Mouse (Mus musculus) limb, embryonic 11.5 days (tissue): Measurements from ENCODE around the gene Pofut1. TPM values are rescaled to one million over a fixed set of nuclear protein-coding genes. Genes with fewer than 3 reads are reported as not detected.
"Not testable (repeated sequence)": the region's sequence is repeated elsewhere in the genome, so short reads cannot be mapped to it uniquely, and the experiment has no call there.

Experiments
- ATAC-seq: fragments of 200-750 bp; cut with Nextera tagmentation; 2 replicates; pipeline ENCODE4 v1.8.0; 2017; ENCODE audit warnings: low read depth; ENCODE audit not compliant: insufficient number of reproducible peaks, low FRiP score, low TSS enrichment
- DNase-seq: peaks from one replicate; pipeline ENCODE4 v3.0.0-alpha.2; 2015; ENCODE audit warnings: low spot score
- H3K27ac ChIP-seq: fragments of 300-500 bp; sonication (generic); replicated peaks from 2 replicates; pipeline ENCODE4 v1.5.1; 2014; ENCODE audit warnings: low read depth, mild to moderate bottlenecking, low read length
- H3K27me3 ChIP-seq: fragments of 300-500 bp; sonication (generic); 2 replicates; pipeline ENCODE4 v1.6.1; 2014; ENCODE audit warnings: mild to moderate bottlenecking, low read length, mixed read lengths; ENCODE audit not compliant: control insufficient read depth, insufficient read depth
- H3K36me3 ChIP-seq: fragments of 300-500 bp; sonication (generic); 2 replicates; pipeline ENCODE4 v1.6.1; 2014; ENCODE audit warnings: mild to moderate bottlenecking, low read length, moderate library complexity, mixed read lengths; ENCODE audit not compliant: control insufficient read depth, insufficient read depth
- H3K4me1 ChIP-seq: fragments of 300-500 bp; sonication (generic); 2 replicates; pipeline ENCODE4 v1.6.1; 2014; ENCODE audit warnings: low read length, mixed read lengths; ENCODE audit not compliant: control insufficient read depth, insufficient read depth
- H3K4me2 ChIP-seq: fragments of 300-500 bp; sonication (generic); 2 replicates; pipeline ENCODE4 v1.6.1; 2014; ENCODE audit warnings: low read depth, mild to moderate bottlenecking, moderate library complexity; ENCODE audit not compliant: severe bottlenecking
- H3K4me3 ChIP-seq: fragments of 300-500 bp; sonication (generic); 2 replicates; pipeline ENCODE4 v1.5.1; 2014; ENCODE audit warnings: low read depth, low read length
- H3K9ac ChIP-seq: fragments of 300-500 bp; sonication (generic); 2 replicates; pipeline ENCODE4 v1.6.1; 2014; ENCODE audit warnings: mild to moderate bottlenecking, low read length
- H3K9me3 ChIP-seq: fragments of 300-500 bp; sonication (generic); 2 replicates; pipeline ENCODE4 v1.6.1; 2016; ENCODE audit warnings: low read length; ENCODE audit not compliant: control insufficient read depth
- whole genome bisulfite sequencing: fragments of 180-500 bp; shearing (Covaris S2); extraction: QIAGEN DNeasy Blood & Tissue Kit; methylation state at CpG from one replicate; pipeline ENCODE4 v1.1.7; 2014; 5-methylcytosine and 5-hydroxymethylcytosine counted together
- polyA plus RNA-seq: library from polyadenylated mRNA; unstranded; fragments of >200 nt; fragmentation: Nextera tagmentation; extraction: Ambion mirVana; gene quantifications from 2 replicates; pipeline ENCODE4 v1.2.1, GENCODE M21; 2014

Pofut1 gene
- polyA plus RNA-seq, 1 experiment from 2014 or later = 7.3 TPM

GRCm38 (mm10) chr2:153267331-153267730, 26.0 kb downstream of the Pofut1 start:
- Histone ChIP-seq H3K4me3 (no peak overlapping the region), H3K9me3 (no peaks in the 10 kb centered on the region), H3K4me1 (no peaks in the 10 kb centered on the region), H3K9ac (no peak overlapping the region), H3K27ac (no peak overlapping the region), H3K27me3 (no peaks in the 10 kb centered on the region), H3K4me2 (no peak overlapping the region), H3K36me3 (peaks cover 11% of the 10 kb centered on the region; the same call in 1 of the 2 replicates)
- no peak for DNase-seq
- 83% methylated on average over 2 of the region's 2 CpGs for WGBS
- ATAC-seq = no peak

GRCm38 (mm10) chr2:153270231-153270915, 29.0 kb downstream of the Pofut1 start:
- not testable (repeated sequence) for H3K9me3 ChIP-seq, DNase-seq, H3K36me3 ChIP-seq, H3K27me3 ChIP-seq, H3K4me1 ChIP-seq, H3K4me2 ChIP-seq, H3K9ac ChIP-seq, H3K27ac ChIP-seq, H3K4me3 ChIP-seq, ATAC-seq
- 78% methylated on average over 8 of the region's 8 CpGs for WGBS

- not testable (repeated sequence) for H3K9me3 ChIP-seq, H3K27me3 ChIP-seq, DNase-seq, H3K9ac ChIP-seq, H3K36me3 ChIP-seq, ATAC-seq, H3K27ac ChIP-seq, H3K4me2 ChIP-seq, H3K4me3 ChIP-seq, H3K4me1 ChIP-seq
- 73% methylated on average over 6 of the region's 6 CpGs for WGBS
Measured at GRCm38 (mm10) chr2:153274200-153274918, 33.0 kb downstream of the Pofut1 start.

GRCm38 (mm10) chr2:153274919-153275247, 33.5 kb downstream of the Pofut1 start:
- Histone ChIP-seq H3K4me2 (no peak overlapping the region), H3K4me3 (no peak overlapping the region), H3K9ac (no peak overlapping the region), H3K36me3 (no peaks in the 10 kb centered on the region), H3K9me3 (no peaks in the 10 kb centered on the region), H3K27me3 (no peaks in the 10 kb centered on the region), H3K4me1 (no peaks in the 10 kb centered on the region), H3K27ac (no peak overlapping the region)
- no peak for ATAC-seq
- WGBS = 80% methylated on average over 6 of the region's 6 CpGs
- no peak for DNase-seq

GRCm38 (mm10) chr2:153275577-153275976, 34.2 kb downstream of the Pofut1 start:
- not testable (repeated sequence) for H3K27me3 ChIP-seq, ATAC-seq, DNase-seq, H3K4me1 ChIP-seq, H3K4me2 ChIP-seq, H3K36me3 ChIP-seq, H3K27ac ChIP-seq, H3K9ac ChIP-seq, H3K4me3 ChIP-seq, H3K9me3 ChIP-seq
- 90% methylated on average over 3 of the region's 3 CpGs for WGBS

DNA sequence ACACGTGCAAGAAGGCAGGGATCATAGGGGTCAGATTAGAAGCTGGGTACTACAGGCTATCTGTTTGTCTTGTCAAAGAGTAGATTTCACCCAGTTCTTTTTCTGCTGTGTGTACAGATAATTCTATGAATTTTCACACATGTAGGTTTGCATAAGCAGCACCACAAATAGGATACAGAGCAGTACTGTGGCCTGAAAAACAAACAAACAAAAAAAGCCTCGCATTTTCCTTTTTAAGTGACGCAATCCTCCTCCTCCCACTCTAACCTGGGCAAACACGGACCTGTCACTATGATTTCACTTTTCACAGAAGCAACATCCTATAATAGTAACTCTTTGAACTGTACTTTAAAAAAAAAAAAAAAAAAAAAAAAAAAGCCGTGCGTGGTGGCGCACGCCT, 35.1 kb downstream of the Pofut1 start:
- H3K4me3 ChIP-seq = no peak overlapping the region
- ATAC-seq = no peak
- DNase-seq = no peak
- no peaks in the 10 kb centered on the region for H3K36me3 ChIP-seq
- no peaks in the 10 kb centered on the region for H3K27me3 ChIP-seq
- no peak overlapping the region for H3K9ac ChIP-seq
- H3K4me2 ChIP-seq = no peak overlapping the region
- 95% methylated on average over 8 of the region's 8 CpGs for WGBS
- H3K4me1 ChIP-seq = no peaks in the 10 kb centered on the region
- no peaks in the 10 kb centered on the region for H3K9me3 ChIP-seq
- H3K27ac ChIP-seq = no peak overlapping the region

GRCm38 (mm10) chr2:153276846-153277245, 35.5 kb downstream of the Pofut1 start:
- not testable (repeated sequence) for H3K4me1 ChIP-seq, H3K9me3 ChIP-seq, H3K4me2 ChIP-seq, DNase-seq, H3K27ac ChIP-seq, H3K36me3 ChIP-seq, H3K4me3 ChIP-seq, H3K9ac ChIP-seq, ATAC-seq, H3K27me3 ChIP-seq
- 88% methylated on average over 5 of the region's 5 CpGs for WGBS

DNA sequence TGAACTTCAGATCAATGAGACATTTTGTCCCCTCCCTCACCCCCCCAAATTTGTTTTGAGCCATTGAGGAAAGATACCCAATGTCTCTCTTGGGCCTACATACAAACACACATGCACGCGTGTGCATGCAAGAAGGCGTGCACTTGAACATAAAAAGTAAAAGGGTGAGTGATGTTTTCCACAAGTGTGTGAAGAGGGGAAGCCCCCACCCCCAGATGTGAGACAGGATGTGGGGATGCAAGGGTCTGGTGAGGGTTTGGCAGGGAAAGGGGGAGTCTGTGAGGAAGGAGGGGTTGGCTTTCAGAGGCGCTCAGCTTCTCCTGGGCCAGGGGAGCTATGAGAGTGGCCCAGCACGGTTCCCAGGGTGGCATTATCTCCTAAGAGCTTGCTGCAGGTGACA, 37.0 kb downstream of the Pofut1 start:
- no peak for ATAC-seq
- no peak for DNase-seq
- H3K4me2 ChIP-seq = no peak overlapping the region
- no peak overlapping the region for H3K27ac ChIP-seq
- H3K4me1 ChIP-seq = no peaks in the 10 kb centered on the region
- no peak overlapping the region for H3K4me3 ChIP-seq
- no peaks in the 10 kb centered on the region for H3K27me3 ChIP-seq
- H3K9me3 ChIP-seq = no peaks in the 10 kb centered on the region
- no peaks in the 10 kb centered on the region for H3K36me3 ChIP-seq
- H3K9ac ChIP-seq = no peak overlapping the region
- 89% methylated on average over 5 of the region's 5 CpGs for WGBS
